ENCODE assay signal across 19 mouse cellular contexts in genomic region chr2:26175191-26175590, GRCm38 (mm10). TPM values are rescaled to one million over a fixed set of nuclear protein-coding genes. Genes with fewer than 3 reads are reported as not detected.
DNase-seq lines count a peak whose midpoint lies in the region; ATAC-seq and TF ChIP-seq lines count a peak whose summit lies in the region.
"Had no signal": no experiment of that assay in that cellular context is flagged by ENCODE, and none has a peak within 500 bp of the region (broad histone marks: within the 10 kb centered on the region; RNA-seq: fewer than 3 reads in every experiment).

No protein-coding gene starts in this region.

- H3K4me3 ChIP-seq in hindbrain, embryonic 10.5 days = no peak overlapping the region
- H3K4me3 ChIP-seq in hindbrain, postnatal 0 days (ENCODE audit: low read length) = no peak overlapping the region
- H3K4me3 ChIP-seq in liver, embryonic 11.5 days (ENCODE audit: low read depth, low read length) = no peak overlapping the region
- H3K4me3 ChIP-seq: forebrain, embryonic 10.5 days; heart, embryonic 15.5 days; hindbrain, embryonic 15.5 days had no signal

- no peak overlapping the region for H3K4me2 ChIP-seq in hindbrain, postnatal 0 days (ENCODE audit: low read depth, low read length)
- no peak overlapping the region for H3K4me2 ChIP-seq in liver, embryonic 11.5 days
- H3K4me2 ChIP-seq: heart, embryonic 15.5 days; hindbrain, embryonic 15.5 days had no signal

- no peak for DNase-seq in hindbrain, embryonic 10.5 days (ENCODE audit: low spot score)
- DNase-seq in hindbrain, postnatal 0 days (ENCODE audit: low spot score) = no peak
- peak; percentile 54 for DNase-seq in retina, postnatal 1 day
- no peak for DNase-seq in retina, embryonic 14.5 days (ENCODE audit: low spot score)
- DNase-seq in cerebellum, postnatal 25 days = peak; percentile 47 to 59
- DNase-seq in liver, embryonic 11.5 days (ENCODE audit: low spot score) = no peak
- DNase-seq: kidney, postnatal 25 days; lung, adult 18-20 months; lung, postnatal 4 days; thymus, postnatal 36 days had no signal

- no peaks in the 10 kb centered on the region for H3K36me3 ChIP-seq in hindbrain, embryonic 10.5 days
- no peaks in the 10 kb centered on the region for H3K36me3 ChIP-seq in hindbrain, postnatal 0 days (ENCODE audit: insufficient read depth, low read length)
- H3K36me3 ChIP-seq in liver, embryonic 11.5 days (ENCODE audit: control insufficient read depth, insufficient read depth, low read length) = no peaks in the 10 kb centered on the region
- H3K36me3 ChIP-seq: forebrain, embryonic 10.5 days; heart, embryonic 15.5 days; hindbrain, embryonic 15.5 days had no signal

- WGBS in hindbrain, embryonic 10.5 days = 51% methylated on average over 4 of the region's 4 CpGs
- WGBS in hindbrain, postnatal 0 days = 31% methylated on average over 4 of the region's 4 CpGs
- WGBS in liver, embryonic 11.5 days = 43% methylated on average over 4 of the region's 4 CpGs

- H3K27ac ChIP-seq in hindbrain, embryonic 10.5 days = peak overlapping the region; percentile 46; the same call in 1 of the 2 replicates
- no peak overlapping the region for H3K27ac ChIP-seq in hindbrain, postnatal 0 days
- no peak overlapping the region for H3K27ac ChIP-seq in liver, embryonic 11.5 days (ENCODE audit: low read depth, low read length)
- H3K27ac ChIP-seq: forebrain, embryonic 10.5 days; heart, embryonic 15.5 days; hindbrain, embryonic 15.5 days had no signal

- peaks cover 51% of the 10 kb centered on the region for H3K27me3 ChIP-seq in hindbrain, embryonic 10.5 days (ENCODE audit: insufficient read depth, poor library complexity, severe bottlenecking)
- no peaks in the 10 kb centered on the region for H3K27me3 ChIP-seq in hindbrain, postnatal 0 days (ENCODE audit: insufficient read depth, low read length)
- H3K27me3 ChIP-seq in liver, embryonic 11.5 days (replicated peaks; ENCODE audit: control insufficient read depth, insufficient read depth, low read length) = peaks cover 16% of the 10 kb centered on the region
- H3K27me3 ChIP-seq: hindbrain, embryonic 15.5 days had no signal

- TF ChIP-seq CTCF in hindbrain, postnatal 0 days (IDR thresholded peaks at IDR 0.05; ENCODE audit: low read depth) = no peak

- ATAC-seq in hindbrain, postnatal 0 days = no peak
- no peak for ATAC-seq in liver, embryonic 11.5 days (replicated peaks; ENCODE audit: low FRiP score)
- ATAC-seq in granulocyte monocyte progenitor cell, adult 5-6 weeks (replicated peaks; ENCODE audit: poor library complexity, severe bottlenecking) = no peak
- ATAC-seq: CD4-positive, CD25-positive, alpha-beta regulatory T cell, adult 4 months had no signal

- H3K4me1 ChIP-seq in hindbrain, embryonic 10.5 days (replicated peaks) = peaks cover 53% of the 10 kb centered on the region
- H3K4me1 ChIP-seq in hindbrain, postnatal 0 days (ENCODE audit: insufficient read depth, low read length) = peaks cover 5% of the 10 kb centered on the region; the same call in 1 of the 2 replicates
- H3K4me1 ChIP-seq in liver, embryonic 11.5 days (replicated peaks; ENCODE audit: control insufficient read depth, insufficient read depth, low read length) = peaks cover 7% of the 10 kb centered on the region

- no peaks in the 10 kb centered on the region for H3K9me3 ChIP-seq in hindbrain, embryonic 10.5 days
- no peaks in the 10 kb centered on the region for H3K9me3 ChIP-seq in hindbrain, postnatal 0 days (ENCODE audit: low read length)
- no peaks in the 10 kb centered on the region for H3K9me3 ChIP-seq in liver, embryonic 11.5 days (ENCODE audit: control insufficient read depth, low read length)
- H3K9me3 ChIP-seq: forebrain, embryonic 10.5 days; heart, embryonic 15.5 days; hindbrain, embryonic 15.5 days had no signal

- H3K9ac ChIP-seq in hindbrain, postnatal 0 days (replicated peaks; ENCODE audit: low read length) = no peak overlapping the region
- no peak overlapping the region for H3K9ac ChIP-seq in liver, embryonic 11.5 days (ENCODE audit: low read depth, low read length)
- H3K9ac ChIP-seq: heart, embryonic 15.5 days; hindbrain, embryonic 15.5 days had no signal

RNA-seq across cellular contexts. Expression of gene Lhx3, which starts 32.9 kb away (rescaled TPM):
- polyA plus RNA-seq in hindbrain, embryonic 10.5 days (2016; fragmentation: Nextera tagmentation; extraction: Ambion mirVana) = 4.4 and 6.3 TPM in 2 replicates
- total RNA-seq in hindbrain, postnatal 0 days (2014; rRNA removed) = 2.3 and 7.8 TPM in 2 replicates
- 2.2 and 3.2 TPM in 2 replicates for polyA plus RNA-seq in hindbrain, postnatal 0 days (2015; fragmentation: Nextera tagmentation; extraction: Ambion mirVana)
- polyA plus RNA-seq in liver, embryonic 11.5 days (2014; fragmentation: Nextera tagmentation; extraction: Ambion mirVana) = 0.09 TPM in 1 of 2 replicates, not detected in the other
- total RNA-seq in granulocyte monocyte progenitor cell, adult 5-6 weeks (2014; fragmentation: Nextera tagmentation) = not detected in 2 replicates
- not detected in 2 replicates for total RNA-seq in granulocyte monocyte progenitor cell, adult 5-6 weeks (2017)
- total RNA-seq: gastrocnemius, postnatal 4 days; layer of hippocampus, postnatal 10 days; left cerebral cortex, postnatal 10 days; MEL had no signal
- polyA plus RNA-seq: CD4-positive, CD25-positive, alpha-beta regulatory T cell, adult 4 months; heart, embryonic 15.5 days had no signal

RNA-seq across cellular contexts. Expression of gene Nacc2, which starts 52.2 kb away (rescaled TPM):
- 6.2 and 8.4 TPM in 2 replicates for polyA plus RNA-seq in hindbrain, embryonic 10.5 days (2016; fragmentation: Nextera tagmentation; extraction: Ambion mirVana)
- 50.1 and 61.4 TPM in 2 replicates for total RNA-seq in hindbrain, postnatal 0 days (2014; rRNA removed)
- 28.7 and 29.9 TPM in 2 replicates for polyA plus RNA-seq in hindbrain, postnatal 0 days (2015; fragmentation: Nextera tagmentation; extraction: Ambion mirVana)
- polyA plus RNA-seq in liver, embryonic 11.5 days (2014; fragmentation: Nextera tagmentation; extraction: Ambion mirVana) = 4.0 TPM in 2 replicates
- 0.30 and 0.62 TPM in 2 replicates for total RNA-seq in granulocyte monocyte progenitor cell, adult 5-6 weeks (2014; fragmentation: Nextera tagmentation)
- total RNA-seq in granulocyte monocyte progenitor cell, adult 5-6 weeks (2017) = 0.57 and 0.65 TPM in 2 replicates

Comparison
In these comparisons a context has a peak if more than half of its experiments do, and no peak if none do; other contexts are left out.
1. DNase-seq: peak in retina, postnatal 1 day (single experiment) and cerebellum, postnatal 25 days (2 of 2); none in hindbrain, embryonic 10.5 days (single experiment), hindbrain, postnatal 0 days (single experiment), retina, embryonic 14.5 days (single experiment) and liver, embryonic 11.5 days (single experiment).